In genomic region chr17:63171264-63171663, GRCm38 (mm10) we compare ENCODE assay signal across 15 mouse cellular contexts.
DNase-seq lines count a peak whose midpoint lies in the region; ATAC-seq and TF ChIP-seq lines count a peak whose summit lies in the region.
"Had no signal": no experiment of that assay in that cellular context is flagged by ENCODE, and none has a peak within 500 bp of the region (broad histone marks: within the 10 kb centered on the region; RNA-seq: fewer than 3 reads in every experiment).

No protein-coding gene starts in this region.

- no peak overlapping the region for H3K9ac ChIP-seq in embryonic facial prominence, embryonic 14.5 days (ENCODE audit: low read depth, low read length)
- H3K9ac ChIP-seq: liver, embryonic 13.5 days had no signal

- no peak overlapping the region for H3K27ac ChIP-seq in embryonic facial prominence, embryonic 14.5 days (replicated peaks; ENCODE audit: low read depth, low read length)
- H3K27ac ChIP-seq in thymus, adult 2 months (ENCODE audit: control insufficient read depth, insufficient read depth, low read length) = no peak overlapping the region
- H3K27ac ChIP-seq: heart, adult 2 months; liver, embryonic 13.5 days had no signal

- no peak for ATAC-seq in embryonic facial prominence, embryonic 14.5 days (ENCODE audit: low read depth)
- ATAC-seq: inflammation-experienced regulatory T-cells, adult 6 months had no signal

- H3K4me3 ChIP-seq in embryonic facial prominence, embryonic 14.5 days (ENCODE audit: low read depth, low read length) = no peak overlapping the region
- H3K4me3 ChIP-seq in thymus, adult 2 months (ENCODE audit: control insufficient read depth, insufficient read depth, low read length) = no peak overlapping the region
- H3K4me3 ChIP-seq: erythroblast, embryonic 14.5 days; heart, adult 2 months; liver, embryonic 13.5 days had no signal

- 36% methylated on average over 5 of the region's 5 CpGs for WGBS in embryonic facial prominence, embryonic 14.5 days
- WGBS in thymus, adult 2 months = 42% methylated on average over 5 of the region's 5 CpGs

- peak; percentile 66 for DNase-seq in heart, adult 11 months
- no peak for DNase-seq in heart, adult 8-10 months (ENCODE audit: low spot score)
- peak; percentile 65 for DNase-seq in Muller cell, postnatal 12 days (ENCODE audit: inconsistent ontology term)
- peak; percentile 36 for DNase-seq in embryonic facial prominence, embryonic 14.5 days (ENCODE audit: low spot score)
- peak; percentile 25 for DNase-seq in thymus, adult 2 months
- no peak for DNase-seq in c-Kit-positive CD71-positive TER-119-positive erythroid progenitor cells, embryonic 14.5 days (ENCODE audit: low spot score)
- no peak for DNase-seq in adrenal gland, adult 8-10 months
- DNase-seq: cerebellum, adult 2 months; heart, adult 2 months; heart, postnatal 14 days; layer of hippocampus, adult 9-11 months; liver, embryonic 13.5 days; lung, postnatal 10 days had no signal

- no peaks in the 10 kb centered on the region for H3K36me3 ChIP-seq in embryonic facial prominence, embryonic 14.5 days (ENCODE audit: control insufficient read depth, insufficient read depth, low read length)
- H3K36me3 ChIP-seq in thymus, adult 2 months (ENCODE audit: control insufficient read depth, insufficient read depth, low read length) = no peaks in the 10 kb centered on the region
- H3K36me3 ChIP-seq: liver, embryonic 13.5 days had no signal

- no peaks in the 10 kb centered on the region for H3K27me3 ChIP-seq in embryonic facial prominence, embryonic 14.5 days (replicated peaks; ENCODE audit: control insufficient read depth, insufficient read depth, low read length)
- no peaks in the 10 kb centered on the region for H3K27me3 ChIP-seq in thymus, adult 2 months (ENCODE audit: control insufficient read depth, insufficient read depth, low read length)
- H3K27me3 ChIP-seq: liver, embryonic 13.5 days had no signal

- no peak for TF ChIP-seq CTCF in thymus, adult 2 months (IDR thresholded peaks at IDR 0.05; ENCODE audit: borderline replicate concordance, control insufficient read depth, extremely low read depth, insufficient read depth, low read length, poor library complexity)

- H3K4me1 ChIP-seq in embryonic facial prominence, embryonic 14.5 days (ENCODE audit: control insufficient read depth, insufficient read depth, low read length) = peaks cover 10% of the 10 kb centered on the region; the same call in 1 of the 2 replicates
- no peaks in the 10 kb centered on the region; the same call in 1 of the 2 replicates for H3K4me1 ChIP-seq in thymus, adult 2 months (replicated peaks; ENCODE audit: control insufficient read depth, insufficient read depth, low read length)
- H3K4me1 ChIP-seq: liver, embryonic 13.5 days had no signal

- TF ChIP-seq POLR2A in thymus, adult 2 months (IDR thresholded peaks at IDR 0.05; ENCODE audit: control insufficient read depth, extremely low read depth, insufficient read depth, low read length, poor library complexity) = no peak

- no peaks in the 10 kb centered on the region for H3K9me3 ChIP-seq in embryonic facial prominence, embryonic 14.5 days (ENCODE audit: control insufficient read depth, low read length)
- H3K9me3 ChIP-seq: liver, embryonic 13.5 days had no signal

- no peak overlapping the region for H3K4me2 ChIP-seq in embryonic facial prominence, embryonic 14.5 days (ENCODE audit: low read depth, low read length)
- H3K4me2 ChIP-seq: liver, embryonic 13.5 days had no signal

Comparison
In these comparisons a context has a peak if more than half of its experiments do, and no peak if none do; other contexts are left out.
1. DNase-seq: peak in heart, adult 11 months (single experiment), Muller cell, postnatal 12 days (single experiment), embryonic facial prominence, embryonic 14.5 days (single experiment) and thymus, adult 2 months (single experiment); none in heart, adult 8-10 months (single experiment), c-Kit-positive CD71-positive TER-119-positive erythroid progenitor cells, embryonic 14.5 days (single experiment) and adrenal gland, adult 8-10 months (single experiment).